Mouse (Mus musculus) kidney, embryonic 14.5 days (tissue): ENCODE measurements around the gene Fstl1. TPM values are rescaled to one million over a fixed set of nuclear protein-coding genes. Genes with fewer than 3 reads are reported as not detected.

Experiments
- ATAC-seq: fragments of 200-750 bp; cut with Nextera tagmentation; 2 replicates; pipeline ENCODE4 v1.8.0; 2017; ENCODE audit warnings: moderate number of reproducible peaks, mild to moderate bottlenecking, moderate TSS enrichment, moderate library complexity; ENCODE audit not compliant: low FRiP score, low TSS enrichment
- H3K27ac ChIP-seq: fragments of 300-500 bp; sonication (generic); 2 replicates; pipeline ENCODE4 v1.5.1; 2014; ENCODE audit warnings: low read depth, mild to moderate bottlenecking, low read length, moderate library complexity, mixed read lengths
- H3K27me3 ChIP-seq: fragments of 300-500 bp; sonication (generic); 2 replicates; pipeline ENCODE4 v1.6.1; 2014; ENCODE audit warnings: mild to moderate bottlenecking, low read length; ENCODE audit not compliant: control insufficient read depth, insufficient read depth
- H3K36me3 ChIP-seq: fragments of 300-500 bp; sonication (generic); 2 replicates; pipeline ENCODE4 v1.6.1; 2014; ENCODE audit warnings: low read length, mixed read lengths; ENCODE audit not compliant: control insufficient read depth, insufficient read depth
- H3K4me1 ChIP-seq: fragments of 300-500 bp; sonication (generic); 2 replicates; pipeline ENCODE4 v1.6.1; 2014; ENCODE audit warnings: low read length, mixed read lengths; ENCODE audit not compliant: control insufficient read depth, insufficient read depth
- H3K4me2 ChIP-seq: fragments of 300-500 bp; sonication (generic); replicated peaks from 2 replicates; pipeline ENCODE4 v1.6.1; 2014; ENCODE audit warnings: low read depth, mild to moderate bottlenecking, low read length
- H3K4me3 ChIP-seq: fragments of 300-500 bp; sonication (generic); 2 replicates; pipeline ENCODE4 v1.5.1; 2014; ENCODE audit warnings: mild to moderate bottlenecking, low read length
- H3K9ac ChIP-seq: fragments of 300-500 bp; sonication (generic); 2 replicates; pipeline ENCODE4 v1.6.1; 2014; ENCODE audit warnings: low read depth, mild to moderate bottlenecking, low read length, moderate library complexity
- H3K9me3 ChIP-seq: fragments of 300-500 bp; sonication (generic); 2 replicates; pipeline ENCODE4 v1.6.1; 2016; ENCODE audit warnings: low read length; ENCODE audit not compliant: control insufficient read depth
- WGBS: fragments of 180-500 bp; shearing (Covaris S2); extraction: QIAGEN DNeasy Blood & Tissue Kit; methylation state at CpG from one replicate; pipeline ENCODE4 v1.1.7; 2014; 5-methylcytosine and 5-hydroxymethylcytosine counted together
- polyA plus RNA-seq: library from polyadenylated mRNA; unstranded; fragments of >200 nt; fragmentation: Nextera tagmentation; extraction: Ambion mirVana; gene quantifications from 2 replicates; pipeline ENCODE4 v1.2.1, GENCODE M21; 2014

Fstl1 gene
- polyA plus RNA-seq, 1 experiment from 2014 or later: 589 TPM

DNA sequence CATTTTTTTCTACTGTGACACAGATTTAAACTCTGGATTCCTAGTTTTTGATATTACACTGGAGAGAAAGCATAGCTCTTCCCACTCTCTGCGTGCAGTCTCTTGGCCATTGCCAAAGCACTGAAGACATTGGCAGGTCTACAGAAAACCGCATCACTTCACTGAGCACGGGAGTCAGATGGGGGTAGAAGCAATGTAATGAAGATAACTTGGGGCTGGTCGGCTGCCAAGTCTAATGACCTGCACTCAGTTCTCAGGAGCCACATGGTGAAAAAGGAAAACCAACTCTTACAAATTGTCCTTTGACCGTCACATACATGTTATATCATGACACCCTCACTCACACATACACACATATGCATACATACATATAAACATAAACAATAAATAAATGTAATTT lies 47.3 kb downstream of the Fstl1 start:
- no peak for ATAC-seq
- WGBS: 85% methylated on average over 5 of the region's 5 CpGs
- no peak overlapping the region for H3K9ac ChIP-seq
- H3K27ac ChIP-seq: no peak overlapping the region
- no peaks in the 10 kb centered on the region for H3K27me3 ChIP-seq
- H3K9me3 ChIP-seq: no peaks in the 10 kb centered on the region
- H3K4me1 ChIP-seq: no peaks in the 10 kb centered on the region
- H3K36me3 ChIP-seq: peaks cover 94% of the 10 kb centered on the region
- no peak overlapping the region for H3K4me3 ChIP-seq
- no peak overlapping the region for H3K4me2 ChIP-seq

DNA sequence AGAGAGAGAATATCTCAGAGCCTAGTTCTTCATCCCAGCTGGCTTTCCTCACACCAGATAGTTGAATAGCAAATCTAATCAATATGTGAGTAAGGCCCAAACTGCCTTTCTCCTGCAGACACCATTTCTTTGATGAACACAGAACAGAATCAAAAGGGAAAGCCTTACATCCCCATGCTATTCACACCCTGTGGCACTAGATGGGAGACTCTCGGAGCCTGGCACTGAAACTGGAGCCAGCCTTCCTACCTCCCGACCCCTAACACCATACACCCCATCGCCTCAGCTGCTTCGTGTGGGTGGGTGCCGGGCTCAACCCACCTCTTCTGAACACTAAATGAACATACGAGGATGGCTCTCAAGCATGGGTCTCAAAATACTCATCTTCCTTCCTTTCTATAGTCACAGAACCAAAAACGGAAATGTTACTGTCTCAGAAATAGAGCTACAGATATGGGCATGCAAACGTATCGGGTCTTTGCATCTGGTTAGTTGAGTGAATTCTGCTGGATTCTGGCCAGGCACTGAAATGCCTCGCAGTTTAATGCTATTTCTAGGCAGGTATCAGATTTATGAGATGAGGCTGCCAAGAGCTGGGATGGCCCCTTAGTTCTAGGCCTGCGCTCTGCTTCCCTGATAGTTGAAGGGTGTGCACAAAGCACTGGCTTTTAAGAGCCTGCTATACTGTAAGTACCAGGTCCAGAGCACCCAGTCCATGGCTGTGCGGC lies 48.3 kb downstream of the Fstl1 start:
- no peak for ATAC-seq
- Histone ChIP-seq H3K27me3 (no peaks in the 10 kb centered on the region), H3K9me3 (no peaks in the 10 kb centered on the region), H3K27ac (no peak overlapping the region), H3K36me3 (peaks cover 97% of the 10 kb centered on the region), H3K4me2 (no peak overlapping the region), H3K4me1 (no peaks in the 10 kb centered on the region), H3K4me3 (no peak overlapping the region), H3K9ac (no peak overlapping the region)
- 87% methylated on average over 12 of the region's 12 CpGs for WGBS

DNA sequence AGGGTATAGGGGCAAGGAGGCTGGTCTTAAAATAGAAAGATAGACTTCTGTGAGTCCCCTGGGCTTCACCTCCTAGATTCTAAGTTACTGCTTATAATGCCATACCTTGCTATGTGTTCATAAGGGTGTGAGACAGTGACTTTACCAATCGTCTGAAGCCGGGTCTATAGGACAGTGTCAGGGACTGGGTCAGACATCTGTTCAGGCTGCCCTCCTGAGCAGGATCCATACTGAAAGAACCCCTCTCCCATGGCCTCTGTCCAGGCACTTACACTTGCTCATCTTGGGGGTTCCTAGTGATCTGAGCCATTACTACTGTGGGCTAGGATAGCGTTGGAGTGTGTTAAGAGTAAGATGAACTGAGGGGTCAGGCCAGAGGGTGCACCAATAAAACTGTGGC lies 49.6 kb downstream of the Fstl1 start:
- no peaks in the 10 kb centered on the region for H3K9me3 ChIP-seq
- no peaks in the 10 kb centered on the region for H3K4me1 ChIP-seq
- WGBS: 95% methylated on average over 3 of the region's 3 CpGs
- ATAC-seq: no peak
- H3K27me3 ChIP-seq: no peaks in the 10 kb centered on the region
- H3K36me3 ChIP-seq: peaks cover 97% of the 10 kb centered on the region
- no peak overlapping the region for H3K9ac ChIP-seq
- H3K27ac ChIP-seq: no peak overlapping the region
- H3K4me2 ChIP-seq: no peak overlapping the region
- no peak overlapping the region for H3K4me3 ChIP-seq

DNA sequence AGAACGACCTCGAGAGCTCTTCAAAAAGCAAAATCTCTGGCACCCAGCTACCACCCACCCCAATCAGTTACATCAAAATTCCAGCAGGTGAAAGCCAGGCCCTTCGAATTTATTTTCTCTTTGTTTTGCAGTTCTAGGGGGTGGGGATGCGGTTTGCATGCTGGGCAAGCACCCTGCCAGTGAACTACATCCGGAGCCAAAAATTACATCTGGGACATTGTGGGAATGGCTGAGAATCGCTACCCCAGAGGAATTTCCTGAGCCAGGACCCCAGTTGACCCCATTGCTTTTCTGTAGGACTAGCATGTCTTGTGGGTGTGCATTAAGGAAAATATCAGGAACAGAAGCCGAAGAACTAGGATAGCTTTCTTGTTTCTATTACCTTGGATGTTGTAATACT lies 54.4 kb downstream of the Fstl1 start:
- no peak overlapping the region for H3K4me3 ChIP-seq
- no peak overlapping the region for H3K9ac ChIP-seq
- peaks cover 96% of the 10 kb centered on the region for H3K36me3 ChIP-seq
- H3K27ac ChIP-seq: no peak overlapping the region
- H3K4me1 ChIP-seq: no peaks in the 10 kb centered on the region
- no peaks in the 10 kb centered on the region for H3K27me3 ChIP-seq
- H3K9me3 ChIP-seq: no peaks in the 10 kb centered on the region
- WGBS: 73% methylated on average over 7 of the region's 7 CpGs
- no peak overlapping the region for H3K4me2 ChIP-seq
- ATAC-seq: no peak

DNA sequence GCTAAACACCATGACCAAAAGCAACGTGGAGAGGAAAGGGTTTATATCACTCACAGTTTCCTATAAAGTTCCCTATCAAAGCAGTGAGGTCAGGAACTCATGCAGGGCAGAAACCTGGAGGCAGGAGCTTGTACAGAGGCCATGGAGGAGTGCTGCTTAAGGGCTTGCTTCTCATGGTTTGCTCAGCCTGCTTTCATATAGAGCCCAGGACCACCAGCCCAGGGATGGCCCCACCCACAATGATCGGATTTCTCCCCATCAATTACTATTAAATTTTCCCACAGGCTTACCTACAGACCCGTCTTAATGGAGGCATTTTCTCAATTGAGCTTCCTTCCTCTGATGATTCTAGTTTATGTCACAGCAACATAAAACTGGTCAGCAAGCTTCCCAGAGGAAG lies 60.9 kb downstream of the Fstl1 start:
- ATAC-seq: no peak; the same call in 1 of the 2 replicates
- Histone ChIP-seq H3K27ac (no peak overlapping the region), H3K9me3 (no peaks in the 10 kb centered on the region), H3K9ac (no peak overlapping the region), H3K4me2 (no peak overlapping the region), H3K4me1 (no peaks in the 10 kb centered on the region), H3K27me3 (no peaks in the 10 kb centered on the region), H3K36me3 (peaks cover 37% of the 10 kb centered on the region), H3K4me3 (no peak overlapping the region)
- WGBS: 55% methylated on average over 3 of the region's 3 CpGs

DNA sequence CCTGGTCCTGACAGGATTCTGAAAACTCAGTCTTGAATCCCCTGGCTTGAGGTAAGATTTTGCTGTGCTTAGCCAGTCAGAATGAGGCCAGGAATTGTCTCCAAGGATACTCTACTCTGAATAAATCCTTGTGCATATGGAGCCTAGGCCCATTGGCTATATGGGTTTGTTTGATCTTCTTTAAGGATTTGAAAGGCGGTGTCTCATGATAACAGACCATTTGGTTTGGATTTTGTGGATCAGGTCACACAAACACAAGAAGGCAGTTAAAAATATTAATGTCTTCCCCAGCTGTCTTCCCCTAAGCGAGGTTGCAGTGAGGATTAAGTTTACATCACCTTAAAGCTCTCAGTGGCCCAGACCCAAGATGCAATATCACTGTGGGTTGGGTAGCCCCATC lies 65.8 kb downstream of the Fstl1 start:
- Histone ChIP-seq H3K27ac (no peak overlapping the region), H3K4me2 (no peak overlapping the region), H3K9ac (no peak overlapping the region), H3K9me3 (no peaks in the 10 kb centered on the region), H3K36me3 (no peaks in the 10 kb centered on the region), H3K4me3 (no peak overlapping the region), H3K27me3 (no peaks in the 10 kb centered on the region), H3K4me1 (no peaks in the 10 kb centered on the region)
- ATAC-seq: no peak
- 56% methylated on average over 2 of the region's 2 CpGs for WGBS

DNA sequence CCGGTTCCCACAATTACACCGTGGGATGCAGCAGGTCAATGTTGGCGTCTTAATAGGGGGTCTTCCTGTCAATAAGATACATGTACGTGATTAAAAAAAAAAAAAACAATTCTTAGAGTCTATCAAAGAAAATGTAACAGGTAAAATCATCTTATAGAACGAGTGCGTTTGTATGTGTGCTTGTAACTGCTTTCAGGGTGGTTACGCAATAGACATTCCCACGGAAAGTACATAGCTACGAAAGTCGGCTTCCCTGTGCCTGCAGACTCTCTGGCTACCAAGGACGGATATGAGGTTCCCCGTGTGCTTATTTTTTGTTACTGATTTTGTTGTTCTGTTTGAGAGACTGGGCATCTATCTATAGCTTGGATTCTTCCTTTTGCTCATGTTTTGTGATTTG lies 67.1 kb downstream of the Fstl1 start:
- no peak for ATAC-seq
- Histone ChIP-seq H3K4me3 (no peak overlapping the region), H3K36me3 (no peaks in the 10 kb centered on the region), H3K4me2 (no peak overlapping the region), H3K4me1 (no peaks in the 10 kb centered on the region), H3K27ac (no peak overlapping the region), H3K9me3 (no peaks in the 10 kb centered on the region), H3K27me3 (no peaks in the 10 kb centered on the region), H3K9ac (no peak overlapping the region)
- whole genome bisulfite sequencing: 91% methylated on average over 12 of the region's 12 CpGs

DNA sequence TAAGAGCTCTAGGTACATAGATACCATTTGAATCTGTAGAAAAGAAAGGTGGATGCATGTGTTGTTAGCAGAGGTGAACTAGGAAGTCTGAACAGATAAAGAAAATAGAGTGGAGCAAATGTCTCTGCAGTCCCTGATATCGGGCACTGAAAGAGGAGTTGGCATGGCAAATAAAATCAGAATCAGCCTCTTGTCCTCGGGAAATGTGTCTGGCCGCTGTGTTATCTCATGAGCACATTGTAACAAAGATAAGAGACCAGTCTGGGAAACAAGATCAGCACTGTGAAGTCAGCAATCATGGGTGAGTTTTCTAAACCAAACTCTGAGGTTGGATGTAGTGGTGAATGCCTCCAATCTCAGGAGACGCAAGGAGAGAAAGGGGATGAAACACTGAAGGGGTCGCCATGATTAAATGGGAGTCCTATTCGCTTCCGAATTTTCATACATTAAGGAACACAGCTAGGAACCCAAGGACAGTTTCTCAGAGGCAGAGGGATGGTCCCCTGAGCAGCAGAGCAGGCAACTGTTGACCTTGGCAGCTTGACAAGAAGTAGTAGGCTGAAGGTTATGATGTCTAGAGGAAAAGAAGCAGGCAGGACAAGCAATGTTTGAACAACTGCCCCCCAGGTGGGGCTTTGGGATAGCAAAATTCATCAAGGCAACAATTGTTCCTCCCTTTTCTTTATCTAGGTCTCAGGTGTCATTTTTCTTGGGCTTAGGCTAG lies 68.7 kb downstream of the Fstl1 start:
- no peaks in the 10 kb centered on the region for H3K9me3 ChIP-seq
- H3K27me3 ChIP-seq: no peaks in the 10 kb centered on the region
- H3K4me1 ChIP-seq: no peaks in the 10 kb centered on the region
- no peak for ATAC-seq
- H3K9ac ChIP-seq: no peak overlapping the region
- WGBS: 78% methylated on average over 7 of the region's 7 CpGs
- H3K27ac ChIP-seq: no peak overlapping the region
- H3K4me3 ChIP-seq: no peak overlapping the region
- no peaks in the 10 kb centered on the region for H3K36me3 ChIP-seq
- H3K4me2 ChIP-seq: no peak overlapping the region

DNA sequence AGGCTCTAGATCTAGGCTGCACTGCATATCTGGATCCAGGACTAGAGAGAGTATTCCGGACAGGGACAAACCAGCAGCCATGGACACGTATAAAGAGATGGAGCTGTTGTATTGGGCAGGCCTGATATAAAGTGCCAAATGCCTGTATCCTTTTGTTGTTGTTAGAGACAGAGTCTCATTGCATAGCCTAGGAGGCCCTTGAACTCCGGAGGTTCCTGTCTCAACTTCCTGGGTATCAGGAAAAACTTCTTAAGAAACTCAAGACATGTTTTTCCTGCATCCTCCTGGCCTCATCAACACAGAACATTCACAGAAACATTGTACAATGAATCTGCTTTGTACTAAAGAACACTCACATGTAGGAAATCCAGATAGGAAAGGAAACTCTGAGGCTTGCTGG lies 70.4 kb downstream of the Fstl1 start:
- H3K4me2 ChIP-seq: no peak overlapping the region
- no peak overlapping the region for H3K9ac ChIP-seq
- ATAC-seq: no peak
- H3K27me3 ChIP-seq: no peaks in the 10 kb centered on the region
- WGBS: 79% methylated on average over 3 of the region's 3 CpGs
- no peaks in the 10 kb centered on the region; the same call in 1 of the 2 replicates for H3K4me1 ChIP-seq
- H3K36me3 ChIP-seq: no peaks in the 10 kb centered on the region
- no peaks in the 10 kb centered on the region for H3K9me3 ChIP-seq
- no peak overlapping the region for H3K4me3 ChIP-seq
- H3K27ac ChIP-seq: no peak overlapping the region
